Mouse (Mus musculus): ENCODE measurements around the gene Exoc3. TPM values are rescaled to one million over a fixed set of nuclear protein-coding genes. Genes with fewer than 3 reads are reported as not detected.

Gene Exoc3
- 63.0 TPM for polyA plus RNA-seq (2017; shearing (Covaris generic))

GRCm38 (mm10) chr13:74208317-74208985, at the start of gene Exoc3:
Gene Exoc3, minus strand, starts transcription at chr13:74208732.

GRCm38 (mm10) chr13:74121141-74121602, 87.4 kb downstream of the Exoc3 start, which contains the start of gene Slc9a3:
Gene Slc9a3, plus strand, starts transcription at chr13:74121457.

Other genes starting within 250 kb of the Exoc3 start
- not detected for gene Zdhhc11, start 244.9 kb downstream of the Exoc3 start, polyA plus RNA-seq (2017; shearing (Covaris generic))
- 2.6 TPM for gene Tppp, start 199.3 kb downstream of the Exoc3 start, polyA plus RNA-seq (2017; shearing (Covaris generic))
- gene Cep72, start 146.4 kb downstream of the Exoc3 start, polyA plus RNA-seq (2017; shearing (Covaris generic)) = 6.8 TPM
- not detected for gene Slc9a3, start 87.3 kb downstream of the Exoc3 start, polyA plus RNA-seq (2017; shearing (Covaris generic))
- gene Ahrr, start 83.6 kb upstream of the Exoc3 start, polyA plus RNA-seq (2017; shearing (Covaris generic)) = 0.49 TPM
- 157 TPM for gene Pdcd6, start 108.8 kb upstream of the Exoc3 start, polyA plus RNA-seq (2017; shearing (Covaris generic))
- 248 TPM for gene Sdha, start 141.5 kb upstream of the Exoc3 start, polyA plus RNA-seq (2017; shearing (Covaris generic))
- 28.7 TPM for gene Ccdc127, start 141.6 kb upstream of the Exoc3 start, polyA plus RNA-seq (2017; shearing (Covaris generic))
- not detected for gene Lrrc14b, start 155.3 kb upstream of the Exoc3 start, polyA plus RNA-seq (2017; shearing (Covaris generic))
- 0.41 TPM for gene Zfp72, start 182.1 kb upstream of the Exoc3 start, polyA plus RNA-seq (2017; shearing (Covaris generic))
- gene Ftl1-ps1, start 191.0 kb upstream of the Exoc3 start, polyA plus RNA-seq (2017; shearing (Covaris generic)) = 53.4 TPM

All from effector memory CD4-positive, alpha-beta T cell, adult 5 months (primary cell).